Mouse (Mus musculus): Measurements from ENCODE around the gene St8sia4.

- no peak for TF ChIP-seq GATA1 (IDR thresholded peaks at IDR 0.05; ENCODE audit: low read length)
- TF ChIP-seq TAL1 (IDR thresholded peaks at IDR 0.05; ENCODE audit: low read length), result no peak
Measured at GRCm38 (mm10) chr1:95667435-95668252, at the start of gene St8sia4.
